Comparison of ENCODE assay signal across 8 mouse cellular contexts in genomic region chr3:152980978-152981974, GRCm38 (mm10). TPM values are rescaled to one million over a fixed set of nuclear protein-coding genes. Genes with fewer than 3 reads are reported as not detected.
DNase-seq lines count a peak whose midpoint lies in the region; ATAC-seq lines count a peak whose summit lies in the region.

No protein-coding gene starts in this region.

- peak; percentile 1 for DNase-seq in ovary, postnatal 14 days (ENCODE audit: low spot score)
- no peak for DNase-seq in ovary, postnatal 10 days (ENCODE audit: low spot score)
- peak; percentile 38 to 42 for DNase-seq in cerebellum, postnatal 36 days
- DNase-seq in left cerebral cortex, postnatal 14 days (ENCODE audit: low spot score in 2 of 2), result peak; percentile 51 to 72
- DNase-seq in midbrain, embryonic 14.5 days, result peak; percentile 74
- no peak for DNase-seq in urinary bladder, postnatal 10 days (ENCODE audit: low spot score)
- no peak for DNase-seq in gastrocnemius, adult 8-10 months (ENCODE audit: low spot score in 2 of 2)

- H3K9ac ChIP-seq in hindbrain, embryonic 12.5 days, result peak overlapping the region; percentile 67
- peak overlapping the region; percentile 56 for H3K9ac ChIP-seq in midbrain, embryonic 14.5 days (replicated peaks; ENCODE audit: low read length)

- H3K36me3 ChIP-seq in hindbrain, embryonic 12.5 days, result no peaks in the 10 kb centered on the region
- H3K36me3 ChIP-seq in midbrain, embryonic 14.5 days (ENCODE audit: control insufficient read depth, insufficient read depth, low read length), result no peaks in the 10 kb centered on the region

- H3K4me3 ChIP-seq in hindbrain, embryonic 12.5 days, result peak overlapping the region; percentile 56
- H3K4me3 ChIP-seq in midbrain, embryonic 14.5 days (replicated peaks; ENCODE audit: low read depth, low read length), result peak overlapping the region; percentile 58

- no peaks in the 10 kb centered on the region for H3K9me3 ChIP-seq in hindbrain, embryonic 12.5 days (replicated peaks)
- no peaks in the 10 kb centered on the region for H3K9me3 ChIP-seq in midbrain, embryonic 14.5 days (ENCODE audit: control insufficient read depth, low read length)

- H3K4me2 ChIP-seq in hindbrain, embryonic 12.5 days (replicated peaks), result peak overlapping the region; percentile 96
- H3K4me2 ChIP-seq in midbrain, embryonic 14.5 days (ENCODE audit: low read length), result peak overlapping the region; percentile 77

- peaks cover 16% of the 10 kb centered on the region; the same call in 1 of the 2 replicates for H3K27me3 ChIP-seq in hindbrain, embryonic 12.5 days
- H3K27me3 ChIP-seq in midbrain, embryonic 14.5 days (ENCODE audit: control insufficient read depth, insufficient read depth, low read length), result no peaks in the 10 kb centered on the region

- under 1% methylated on average over 47 of the region's 47 CpGs for WGBS in hindbrain, embryonic 12.5 days
- under 1% methylated on average over 47 of the region's 47 CpGs for WGBS in midbrain, embryonic 14.5 days

- intact Hi-C loops in left cerebral cortex, postnatal 14 days (cut with DNase I), result loop anchor here (5.0 kb wide), 1 partner anchor 271 kb away; no protein-coding TSS in a partner anchor

- peak; percentile 77 for ATAC-seq in hindbrain, embryonic 12.5 days (ENCODE audit: low FRiP score)
- peak; percentile 63 for ATAC-seq in midbrain, embryonic 14.5 days (ENCODE audit: low FRiP score, low TSS enrichment)

- H3K27ac ChIP-seq in hindbrain, embryonic 12.5 days, result peak overlapping the region; percentile 60
- peak overlapping the region; percentile 74 for H3K27ac ChIP-seq in midbrain, embryonic 14.5 days (replicated peaks; ENCODE audit: low read depth, low read length)

- H3K4me1 ChIP-seq in hindbrain, embryonic 12.5 days, result peaks cover 28% of the 10 kb centered on the region
- H3K4me1 ChIP-seq in midbrain, embryonic 14.5 days (ENCODE audit: control insufficient read depth, insufficient read depth, low read length), result peaks cover 28% of the 10 kb centered on the region

RNA-seq across cellular contexts. Expression of gene St6galnac5, which starts 0.8 kb away (rescaled TPM):
- 8.4 and 9.1 TPM in 2 replicates for polyA plus RNA-seq in hindbrain, embryonic 12.5 days (2016; fragmentation: Nextera tagmentation; extraction: Ambion mirVana)
- total RNA-seq in left cerebral cortex, postnatal 14 days (2021), result 10 to 100 TPM; 32.6 to 48.5 TPM
- polyA plus RNA-seq in midbrain, embryonic 14.5 days (2014; fragmentation: Nextera tagmentation; extraction: Ambion mirVana), result 20.6 and 25.7 TPM in 2 replicates
- under 1 TPM; 0.07 to 0.38 (median 0.15) TPM for total RNA-seq in gastrocnemius, adult 8-10 months (2022)

Comparison
In these comparisons a context has a peak if more than half of its experiments do, and no peak if none do; other contexts are left out.
1. DNase-seq: peak in ovary, postnatal 14 days (single experiment), cerebellum, postnatal 36 days (2 of 2), left cerebral cortex, postnatal 14 days (2 of 2) and midbrain, embryonic 14.5 days (single experiment); none in ovary, postnatal 10 days (single experiment), urinary bladder, postnatal 10 days (single experiment) and gastrocnemius, adult 8-10 months (0 of 2).
2. RNA of gene St6galnac5, which starts 0.8 kb away (total RNA-seq): 32.6 to 48.5 TPM in left cerebral cortex, postnatal 14 days; 0.07 to 0.38 TPM in gastrocnemius, adult 8-10 months; every median in the first group is over 10 times any median in the second.